Mouse (Mus musculus): ENCODE results near the gene Fbxl5.

DNA sequence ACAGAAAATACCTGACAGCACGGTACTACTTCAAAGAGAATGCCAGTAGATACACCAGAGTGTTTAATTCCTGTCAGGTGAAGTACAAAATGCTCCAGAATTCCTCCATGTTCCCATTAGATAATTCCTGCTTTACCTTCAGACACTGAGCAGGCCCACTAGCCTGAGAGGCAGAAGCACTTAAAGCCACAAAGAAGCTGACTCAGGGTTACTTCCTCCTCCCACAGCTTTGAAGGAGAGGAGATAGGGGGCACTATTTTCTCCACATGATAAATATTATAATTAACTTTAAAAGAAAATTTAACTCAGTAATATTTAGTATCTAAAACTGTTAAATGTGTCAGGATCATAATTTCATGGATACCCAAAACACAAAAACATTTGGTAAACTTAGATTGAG lies 77.3 kb downstream of the Fbxl5 start:
- TF ChIP-seq CTCF (conservative IDR thresholded peaks at IDR 0.05 in 1 of 2, IDR thresholded peaks at IDR 0.05 in 1 of 2; ENCODE audit: low read depth in 2 of 2, low read length in 2 of 2) (no peak), EP300 (IDR thresholded peaks at IDR 0.05; ENCODE audit: low read length) (no peak), CHD2 (IDR thresholded peaks at IDR 0.05; ENCODE audit: low read length) (no peak), NRF1 (IDR thresholded peaks at IDR 0.05; ENCODE audit: low read depth, low read length) (no peak), PAX5 (IDR thresholded peaks at IDR 0.05; ENCODE audit: low read length) (no peak), ZKSCAN1 (IDR thresholded peaks at IDR 0.05; ENCODE audit: borderline replicate concordance, low read depth, low read length) (no peak), BHLHE40 (IDR thresholded peaks at IDR 0.05; ENCODE audit: low read depth, low read length) (no peak), RAD21 (IDR thresholded peaks at IDR 0.05; ENCODE audit: low read depth, low read length) (no peak), POLR2A (IDR thresholded peaks at IDR 0.05; ENCODE audit: low read depth, low read length) (no peak), MAX (IDR thresholded peaks at IDR 0.05; ENCODE audit: low read length) (no peak), E2F4 (IDR thresholded peaks at IDR 0.05; ENCODE audit: insufficient replicate concordance, low read depth, low read length) (no peak)

Measured in CH12.LX (cell line).